Mouse (Mus musculus) right cerebral cortex, adult 18-20 months (tissue): ENCODE results near the gene Gm26566.

Experiments
- DNase-seq: peaks from one replicate; pipeline ENCODE4 v3.0.0; 2022; ENCODE audit warnings: mixed read lengths

Gm26566 gene

DNA sequence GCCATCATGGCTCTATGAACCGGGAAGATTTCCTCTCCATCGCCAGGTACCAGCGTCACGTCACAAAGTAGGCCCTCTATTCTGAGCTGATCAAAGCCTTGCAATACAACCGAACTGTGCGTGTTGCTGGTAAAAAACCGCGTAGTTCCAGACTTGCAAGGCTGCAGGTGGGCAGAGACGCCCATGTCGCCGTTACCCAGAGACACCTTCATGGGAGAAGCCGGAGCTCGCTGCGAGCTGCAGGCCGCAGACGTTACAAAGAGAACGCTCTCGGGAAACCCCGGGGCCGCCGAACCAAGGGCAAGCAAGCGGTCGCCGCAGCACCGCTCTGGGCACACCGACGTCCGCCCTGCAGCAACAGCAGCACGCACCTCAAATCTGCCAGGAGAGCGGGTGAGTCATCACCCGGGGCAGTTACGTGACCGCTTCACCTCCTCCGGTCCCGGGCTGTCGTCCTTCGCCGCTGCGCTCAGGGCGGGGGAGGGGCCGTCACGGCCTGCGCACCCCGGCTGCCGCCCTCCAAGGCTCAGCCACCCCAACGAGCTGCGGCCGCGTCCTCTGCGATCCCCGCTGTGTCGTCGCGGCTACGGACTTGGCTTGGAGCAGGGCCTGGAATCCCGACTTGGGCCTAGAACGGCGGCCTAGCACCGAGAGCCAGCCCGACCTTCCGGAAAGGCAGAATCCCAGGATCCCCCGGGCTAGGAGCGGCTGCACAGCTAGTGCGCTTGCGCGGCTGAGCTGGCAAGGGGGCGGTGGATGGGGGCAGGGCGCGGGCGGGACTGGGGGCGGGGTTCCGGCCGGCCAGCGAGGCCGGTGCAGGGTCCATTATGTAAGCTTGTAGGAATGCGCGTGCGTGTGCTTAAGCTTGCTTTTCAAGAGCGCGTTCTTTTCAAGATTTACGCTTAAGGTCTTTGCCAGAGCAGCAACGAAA, at the start of gene Gm26566, which contains the start of gene Klhl9:
Gene Gm26566 (plus strand): TSS at position 15 of the 931 bp plus-strand sequence.
Gene Klhl9 (minus strand): TSS at position 675 of the 931 bp plus-strand sequence.
- DNase-seq: peak; percentile 91

DNA sequence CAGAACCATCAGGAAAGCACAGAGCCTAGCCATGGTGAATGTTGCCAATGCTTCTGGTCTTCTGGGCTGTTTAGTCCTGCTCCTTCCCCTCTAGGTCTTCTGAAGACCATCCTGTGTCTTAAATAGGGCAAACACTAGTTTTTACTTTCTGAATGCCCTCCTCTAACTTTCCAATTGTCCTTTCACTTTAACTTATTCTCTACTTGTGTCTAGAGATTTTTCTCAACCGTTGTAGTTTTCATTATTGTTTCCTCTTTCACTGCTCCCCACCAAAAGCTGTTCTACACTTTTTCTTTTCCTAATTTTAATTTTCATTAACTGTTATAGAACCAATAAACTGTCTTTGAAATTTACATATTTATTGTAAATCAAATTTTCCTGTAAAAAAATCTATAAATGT, 44.8 kb upstream of the Gm26566 start, which contains the start of gene Ifna16:
Gene Ifna16 (minus strand): TSS at position 101 of the 400 bp plus-strand sequence.
- no peak for DNase-seq

DNA sequence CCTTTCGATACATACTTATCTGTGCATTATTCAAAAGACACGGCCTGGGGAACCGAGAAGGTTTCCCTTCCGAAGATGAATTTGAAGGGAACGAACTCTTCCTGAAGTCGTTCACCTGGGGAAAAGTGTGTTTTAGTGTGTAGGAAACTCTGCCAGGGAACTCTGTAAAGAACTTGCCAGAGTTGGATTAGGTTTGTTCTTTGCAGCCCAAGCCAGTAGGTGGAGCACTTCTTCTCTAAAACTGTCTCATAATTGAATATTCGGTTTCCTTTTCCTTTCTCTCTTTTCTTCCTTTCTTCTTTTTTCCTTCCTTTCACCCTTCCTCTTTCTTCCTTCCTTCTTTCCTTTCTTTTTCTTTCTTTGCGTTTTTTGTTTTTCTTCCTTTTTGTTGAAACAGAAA, 41.2 kb upstream of the Gm26566 start:
- peak; percentile 8 for DNase-seq

DNA sequence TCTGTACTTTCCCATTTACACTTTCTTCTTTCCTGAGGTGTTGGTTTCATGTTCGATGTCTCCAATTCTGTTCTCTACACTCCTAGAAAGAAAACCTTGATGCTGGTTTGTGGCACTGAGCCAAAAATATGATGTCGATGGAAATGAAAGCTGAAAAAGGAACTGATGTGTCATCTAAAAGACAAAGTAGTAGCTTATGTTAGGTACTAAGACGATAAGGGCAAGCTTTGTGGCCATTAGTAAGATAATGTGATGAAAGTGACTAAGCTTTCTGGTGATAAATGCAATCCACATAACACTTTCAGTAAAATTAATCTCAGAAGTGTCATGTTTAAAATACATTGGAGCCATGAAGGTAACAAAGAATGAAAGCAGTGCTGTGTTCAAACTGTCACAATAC, 40.3 kb upstream of the Gm26566 start:
- no peak for DNase-seq

DNA sequence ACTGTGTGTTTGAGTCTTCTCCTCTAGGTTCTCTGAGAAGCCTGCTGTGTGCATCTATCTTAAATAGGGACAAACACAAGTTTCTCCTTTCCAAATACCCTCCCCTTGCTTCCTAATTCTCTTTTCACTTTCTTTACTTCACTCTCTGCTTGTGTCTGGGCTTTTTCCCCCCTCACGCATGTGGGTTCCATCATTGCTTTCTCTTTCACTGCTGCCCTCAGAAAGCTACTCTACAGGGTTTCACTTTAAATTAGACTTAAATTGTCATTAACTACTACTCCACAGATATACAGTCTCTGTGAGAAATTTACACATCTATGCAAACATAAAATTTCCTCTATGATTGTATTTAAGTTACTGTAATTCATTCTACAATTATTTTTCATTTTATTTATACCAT, 37.8 kb upstream of the Gm26566 start, which contains the start of gene Ifna2:
Gene Ifna2 (minus strand): TSS at position 101 of the 400 bp plus-strand sequence.
- no peak for DNase-seq

DNA sequence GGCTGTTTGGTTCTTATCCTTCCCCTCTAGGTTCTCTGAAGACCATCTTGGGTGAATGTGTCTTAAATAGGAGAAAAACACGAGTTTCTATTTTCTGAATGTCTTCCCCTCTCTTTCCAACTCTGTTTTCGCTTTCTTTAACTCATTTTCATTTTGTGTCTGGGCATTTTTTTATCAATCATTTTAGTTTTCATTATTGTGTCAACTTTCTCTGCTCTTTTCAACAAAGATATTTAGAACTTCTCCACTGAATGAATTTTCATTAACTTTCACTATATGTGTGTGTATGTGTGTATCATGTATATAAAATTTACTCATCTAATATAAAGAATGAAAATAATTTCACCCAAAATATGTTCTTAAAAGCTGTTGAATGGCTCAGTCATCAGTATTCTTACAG, 30.3 kb upstream of the Gm26566 start, which contains the start of gene Ifnab:
Gene Ifnab (minus strand): TSS at position 101 of the 400 bp plus-strand sequence.
- no peak for DNase-seq

DNA sequence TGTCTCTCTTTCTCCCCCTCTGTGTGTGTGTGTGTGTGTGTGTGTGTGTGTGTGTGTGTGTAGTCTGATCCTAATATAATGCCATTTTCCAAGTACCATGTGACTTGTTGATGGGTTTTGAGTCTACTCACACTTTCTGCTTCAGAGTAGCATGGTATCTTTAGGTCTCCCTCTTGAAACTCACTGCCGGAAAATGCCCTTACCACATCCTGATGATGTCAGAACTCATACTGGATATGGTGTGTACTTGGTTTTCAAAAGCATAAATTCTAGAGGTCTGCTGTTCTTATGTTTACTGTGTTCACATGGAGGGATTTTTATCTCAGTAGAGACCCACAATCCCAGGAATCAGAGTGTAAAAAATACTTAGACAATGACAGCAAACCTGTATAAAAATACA, 29.1 kb upstream of the Gm26566 start:
- DNase-seq: no peak

DNA sequence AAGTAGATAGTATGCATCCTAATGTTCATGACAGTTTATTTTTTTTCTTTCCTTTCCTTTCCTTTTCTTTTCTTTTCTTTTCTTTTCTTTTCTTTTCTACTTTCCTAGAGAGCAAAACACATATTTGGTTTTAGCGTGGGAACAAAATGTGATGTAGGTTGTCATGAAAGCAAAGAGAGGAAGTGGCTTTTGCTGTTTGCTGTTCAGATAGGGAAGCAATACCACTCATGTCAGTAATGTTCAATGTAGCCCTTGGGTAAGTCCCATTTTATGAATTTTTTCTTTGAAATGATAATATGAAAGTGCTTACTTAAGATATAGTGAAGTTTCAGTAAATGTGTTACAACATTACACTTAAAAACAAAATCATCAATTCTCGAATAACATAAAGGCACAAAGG, 28.2 kb upstream of the Gm26566 start:
- DNase-seq: no peak

DNA sequence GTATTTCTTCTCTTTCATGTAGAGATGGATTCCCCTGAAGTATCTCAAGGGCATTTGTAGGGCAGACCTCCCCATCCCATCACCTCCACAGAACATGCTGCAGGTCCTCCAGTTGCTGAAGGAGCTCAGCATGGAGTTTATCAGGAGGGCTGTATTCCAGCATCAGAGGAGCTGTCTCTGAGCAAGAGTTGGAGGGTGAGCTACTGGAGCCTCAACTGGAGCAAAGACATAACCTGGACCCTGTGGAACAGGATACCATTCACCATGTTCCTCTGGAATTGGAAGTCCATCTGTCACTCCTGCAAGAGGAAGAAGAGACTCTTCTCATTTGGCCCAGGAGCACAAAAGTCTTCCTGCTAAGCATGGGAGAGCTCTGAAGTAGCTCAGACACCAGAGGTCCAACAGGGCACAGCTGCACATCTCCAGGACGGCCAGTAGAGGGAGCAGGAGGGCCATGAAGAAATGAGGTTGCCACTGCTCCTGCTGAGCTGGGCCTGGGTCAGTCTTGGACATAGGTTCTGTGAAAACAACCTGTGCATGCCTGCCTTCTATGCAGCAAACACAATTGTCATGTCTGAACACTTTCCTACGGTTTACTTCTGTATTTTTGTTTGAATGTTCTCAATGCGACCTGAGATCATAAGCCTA, 25.2 kb upstream of the Gm26566 start:
- peak; percentile 57 for DNase-seq

DNA sequence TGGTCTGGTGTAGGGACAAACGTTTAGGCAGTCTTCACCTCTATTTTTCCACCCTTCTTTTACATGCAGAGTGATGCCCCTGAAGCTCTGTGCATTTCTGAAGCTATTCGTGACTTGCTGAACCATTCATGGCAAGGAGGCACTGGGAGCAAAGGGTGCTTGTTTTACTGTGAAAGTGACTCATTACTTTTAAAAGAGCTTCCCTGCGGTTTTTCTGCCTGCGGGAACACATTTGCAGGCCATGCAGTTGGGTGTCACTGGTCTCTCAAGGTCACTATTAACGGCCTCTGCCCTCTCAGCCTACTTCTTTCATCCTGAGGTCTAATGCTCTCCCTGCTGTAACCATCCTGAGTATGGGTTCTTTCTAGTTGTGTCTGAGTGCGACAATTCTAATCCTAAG, 24.5 kb upstream of the Gm26566 start:
- DNase-seq: no peak

DNA sequence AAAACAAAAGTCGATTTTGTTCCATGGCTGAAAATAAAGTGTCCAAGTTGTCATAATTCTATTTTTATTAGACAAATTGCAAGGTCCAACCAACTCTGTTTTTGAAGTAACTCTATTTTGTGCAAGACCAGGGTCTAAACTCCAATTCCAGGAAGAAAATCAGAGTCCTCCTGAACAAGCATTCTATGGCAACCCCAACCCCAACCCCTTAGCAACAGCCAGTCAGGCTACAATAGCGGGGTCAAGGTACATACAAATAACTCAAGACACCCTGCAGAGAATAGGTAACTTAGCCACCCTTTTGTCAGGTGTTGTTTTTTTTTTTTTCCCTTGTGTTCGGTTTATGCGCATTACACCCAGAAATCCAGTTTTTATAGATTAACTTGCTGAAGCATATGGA, 23.9 kb upstream of the Gm26566 start:
- no peak for DNase-seq

DNA sequence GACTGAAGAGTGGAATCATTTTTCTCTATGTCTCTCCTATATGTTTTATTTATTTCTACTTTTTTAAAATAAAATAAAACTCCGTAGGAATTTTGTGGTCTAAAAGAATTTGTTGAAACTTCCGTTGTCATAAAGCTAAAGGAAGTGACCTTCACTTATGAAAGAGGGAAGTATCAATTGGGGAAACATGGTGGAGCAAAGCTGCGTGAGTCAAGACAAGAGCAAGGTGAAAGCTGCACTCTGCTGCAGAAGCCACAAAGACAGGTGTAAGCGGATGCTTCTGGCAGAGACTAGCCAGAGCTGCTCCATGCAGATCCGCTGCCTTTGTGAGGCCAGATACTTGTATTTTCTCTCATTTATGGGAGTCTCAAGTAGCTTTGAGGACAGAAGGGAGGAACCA, 22.8 kb upstream of the Gm26566 start:
- no peak for DNase-seq

DNA sequence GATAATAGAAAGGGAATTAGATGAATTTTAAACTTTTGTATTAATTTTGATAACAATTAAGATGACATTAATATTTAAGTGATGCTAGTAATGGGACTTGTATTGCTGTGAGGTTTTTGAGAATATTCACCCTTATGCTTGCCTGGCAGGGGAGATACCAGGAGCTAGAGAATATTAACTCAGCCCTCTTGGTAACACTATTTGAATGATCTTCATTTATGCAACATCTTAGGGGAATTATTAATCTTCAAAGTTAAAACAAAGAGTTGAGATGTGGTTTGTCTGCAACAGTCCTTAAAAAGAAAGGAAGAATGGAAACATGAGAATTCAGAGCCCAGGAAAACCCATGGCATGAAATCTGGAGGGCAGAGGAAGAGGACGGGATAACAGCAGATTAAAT, 22.3 kb upstream of the Gm26566 start:
- DNase-seq: no peak

DNA sequence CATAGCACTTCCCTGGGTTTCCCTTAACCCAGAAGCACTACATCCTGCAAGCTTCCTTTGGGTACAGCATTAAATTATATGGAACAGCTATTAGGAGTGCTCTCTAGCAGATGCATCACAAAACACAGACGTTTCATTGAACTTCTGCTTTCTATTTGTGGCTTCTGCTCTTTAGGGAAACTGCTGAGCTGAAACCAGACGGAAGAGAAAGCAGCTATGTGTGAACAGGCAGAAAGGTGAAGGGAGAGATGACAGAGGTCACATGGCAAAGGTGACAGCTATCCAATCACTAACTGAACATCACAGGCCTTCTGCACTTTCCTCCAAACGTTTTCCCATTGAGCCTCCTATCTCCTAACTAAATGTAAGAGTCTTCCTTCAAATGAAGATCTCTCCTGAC, 15.7 kb upstream of the Gm26566 start:
- no peak for DNase-seq

DNA sequence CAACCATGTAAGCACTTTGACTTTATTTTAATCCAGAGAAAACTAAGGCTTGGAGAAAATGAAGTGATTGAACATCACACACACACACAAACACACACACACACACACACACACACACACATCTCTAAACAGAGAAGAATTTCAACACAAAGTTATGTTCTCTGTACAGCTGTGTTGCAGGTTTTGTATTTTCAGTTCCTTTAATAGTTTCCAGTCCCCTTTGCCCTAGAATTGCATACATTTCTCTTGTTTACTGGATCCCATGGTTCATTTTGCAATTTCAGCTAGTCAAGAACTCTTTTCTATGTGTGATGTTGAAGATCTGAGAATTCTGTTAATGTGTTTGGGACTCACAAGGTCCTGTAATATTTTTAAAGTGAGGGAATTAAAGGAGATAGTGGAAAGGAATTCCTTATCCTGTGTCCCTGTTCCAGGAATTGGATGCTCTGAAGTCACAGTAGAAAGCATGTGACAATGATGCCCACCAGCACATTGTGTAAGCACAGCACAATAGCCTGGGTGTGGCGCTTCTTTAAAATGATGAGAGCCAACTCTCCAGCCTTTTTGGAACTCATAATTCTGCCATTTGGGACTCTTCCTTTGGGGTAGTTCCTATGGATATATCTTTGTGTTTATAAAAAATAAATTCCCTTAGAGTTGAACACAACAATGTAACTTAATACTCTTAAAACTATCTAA, 14.3 kb upstream of the Gm26566 start:
- no peak for DNase-seq

DNA sequence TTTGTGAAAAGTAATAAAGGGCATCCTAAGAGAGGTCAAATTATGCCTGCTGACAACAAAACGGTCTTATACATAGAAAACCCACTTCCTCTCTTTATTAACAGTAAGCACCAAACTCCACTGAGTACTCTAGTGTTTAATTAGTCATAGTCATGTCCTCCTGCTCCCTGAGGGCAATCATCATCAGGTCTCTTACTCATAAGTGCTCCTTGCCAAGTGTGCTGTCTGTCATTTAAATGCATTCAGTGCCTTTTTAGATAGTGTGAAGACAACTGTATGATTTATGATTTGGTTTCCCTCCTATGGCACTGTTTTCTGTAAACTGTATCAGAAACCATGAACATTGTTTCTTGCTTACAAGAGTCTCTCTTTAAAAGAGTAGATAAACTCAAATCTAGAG, 7.3 kb upstream of the Gm26566 start:
- DNase-seq: no peak

DNA sequence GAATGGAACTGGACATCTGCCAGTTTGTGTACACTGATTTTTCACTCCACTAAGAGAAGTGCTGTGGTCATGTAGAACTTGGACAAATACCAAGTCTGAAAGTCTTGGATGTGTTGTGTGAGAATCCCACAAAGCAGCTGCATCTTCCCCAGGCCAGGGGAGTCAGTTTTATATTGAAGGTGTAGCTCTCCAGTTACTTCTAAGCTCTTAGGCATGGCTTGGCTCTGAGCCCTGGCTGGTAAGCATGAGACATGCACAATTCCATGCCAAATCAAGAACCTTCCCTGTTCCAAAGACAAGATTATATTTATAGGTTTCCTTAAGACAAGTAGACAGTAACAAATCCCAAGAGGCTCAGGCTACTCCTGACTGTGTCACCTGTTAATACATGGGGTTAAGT, 6.5 kb upstream of the Gm26566 start:
- no peak for DNase-seq

DNA sequence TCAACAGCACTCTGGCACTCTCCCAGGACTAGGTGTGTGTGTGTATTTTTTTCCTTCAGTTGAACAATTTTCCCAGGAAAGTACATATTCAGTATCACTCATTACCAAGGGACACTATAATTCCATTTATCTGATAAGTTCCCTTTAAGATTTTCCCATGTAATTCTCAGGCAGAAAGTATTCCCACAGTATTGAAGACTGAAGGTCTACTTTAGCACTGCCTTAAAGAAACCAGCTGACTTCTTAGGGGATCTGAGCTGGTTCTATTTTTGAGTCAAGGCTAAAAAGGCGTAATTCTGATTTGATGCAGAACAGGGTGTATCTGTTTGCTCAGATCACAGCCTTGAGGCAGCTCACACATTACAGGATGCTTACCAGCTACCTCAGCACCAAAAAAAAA, 2.9 kb upstream of the Gm26566 start:
- no peak for DNase-seq

DNA sequence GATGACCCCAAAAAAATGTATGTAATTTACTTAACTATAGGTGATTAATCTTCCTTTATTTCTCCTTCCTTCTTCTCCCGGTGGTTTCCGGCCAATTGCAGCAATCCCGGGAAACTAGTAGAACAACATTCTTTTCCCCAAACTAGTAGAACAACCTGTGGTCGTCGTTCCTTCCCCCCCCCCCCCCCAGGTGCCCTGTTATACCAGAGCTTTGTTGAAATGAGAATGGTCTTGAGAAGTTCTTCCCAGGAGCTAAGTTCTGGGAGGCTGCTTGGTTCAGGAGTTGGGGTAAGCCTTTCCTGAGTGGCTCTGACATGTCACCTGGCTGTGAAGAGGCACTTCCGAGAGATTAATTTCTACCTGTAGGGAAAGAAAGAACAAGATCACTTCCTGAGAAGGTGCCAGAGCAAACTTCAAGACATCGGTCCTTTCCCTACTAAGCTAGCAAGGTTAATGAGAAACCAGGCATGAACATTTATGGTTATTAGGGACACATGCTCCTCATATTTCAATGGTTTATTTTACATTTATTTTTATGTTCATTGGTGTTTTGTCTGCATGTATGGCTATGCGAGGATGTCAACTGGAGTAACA, 2.0 kb downstream of the Gm26566 start:
- DNase-seq: no peak

DNA sequence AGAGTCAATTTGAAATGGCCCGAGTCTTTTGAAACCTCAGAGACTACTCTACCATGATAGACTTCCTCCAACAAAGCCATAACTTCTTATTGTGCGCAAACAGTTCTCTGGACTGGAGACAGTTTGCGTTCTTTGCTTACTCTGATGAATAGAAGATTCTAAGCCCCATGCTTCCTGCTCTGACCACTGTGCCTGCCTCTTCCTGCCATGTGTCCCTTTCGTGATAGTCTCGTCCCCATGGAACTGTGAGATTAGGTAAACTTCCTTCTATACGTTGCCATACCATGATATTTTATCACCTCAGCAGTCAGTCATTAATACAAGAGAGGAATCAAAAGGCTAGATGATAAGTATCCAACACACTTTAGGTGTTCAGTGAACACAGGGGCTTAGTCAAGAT, 5.1 kb downstream of the Gm26566 start:
- no peak for DNase-seq

DNA sequence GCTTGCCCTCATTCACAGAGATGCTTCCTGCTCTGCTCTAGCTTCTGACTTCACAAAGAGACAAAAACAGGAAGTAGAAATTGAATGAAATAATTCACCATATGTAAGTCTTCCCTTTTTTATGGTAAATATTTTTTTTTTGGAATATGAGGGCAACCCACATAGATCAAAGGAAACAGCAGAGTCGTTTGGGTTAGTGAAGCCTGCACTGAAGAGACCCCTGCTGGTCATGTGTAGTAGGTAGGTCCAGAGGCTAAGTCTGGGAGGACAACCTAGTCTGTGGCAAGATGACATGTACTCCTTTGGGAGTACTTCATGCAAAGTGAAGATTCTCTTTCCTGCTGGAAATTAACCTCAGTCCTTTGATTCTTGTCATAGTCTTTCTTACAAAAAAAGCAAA, 5.7 kb downstream of the Gm26566 start:
- no peak for DNase-seq

DNA sequence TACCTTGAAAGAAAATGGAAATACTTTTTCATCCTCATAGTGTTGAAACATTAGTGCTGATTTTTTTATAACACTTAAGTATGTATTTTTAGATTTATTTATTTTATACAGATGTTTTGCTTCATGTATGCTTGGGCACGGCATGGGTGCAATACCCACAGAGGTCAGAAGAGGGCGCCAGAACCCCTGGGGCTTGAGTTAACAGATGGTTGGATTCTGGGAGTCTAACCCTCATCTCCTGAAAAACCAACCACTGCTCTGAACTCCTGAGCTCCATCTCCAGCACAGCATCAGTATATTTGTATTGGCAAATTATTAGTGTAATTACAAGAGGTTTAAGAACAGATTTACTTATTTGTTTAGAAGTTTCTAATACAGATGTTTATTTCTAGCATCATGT, 16.9 kb downstream of the Gm26566 start:
- DNase-seq: peak; percentile 28

DNA sequence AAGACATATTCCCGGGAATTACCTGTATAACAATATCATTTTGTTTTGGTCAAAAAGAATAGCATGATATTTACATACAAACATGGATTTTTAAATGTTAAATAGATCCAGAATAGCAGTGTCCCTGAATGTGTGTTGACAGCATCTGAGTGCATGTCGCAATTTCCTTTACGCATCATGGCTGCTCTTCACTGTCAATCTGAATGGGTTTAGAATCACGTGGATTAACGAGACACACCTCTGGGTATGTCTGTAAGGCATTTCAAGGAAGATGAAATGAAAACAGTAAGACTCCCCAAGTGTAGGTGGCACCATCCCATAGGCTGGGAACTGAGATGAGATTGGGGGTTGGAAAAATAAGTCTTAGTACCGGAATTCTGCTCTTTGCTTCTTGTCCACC, 17.4 kb downstream of the Gm26566 start:
- DNase-seq: no peak
